Mouse (Mus musculus) embryonic facial prominence, embryonic 14.5 days (tissue): ENCODE results near the gene Yif1a. TPM values are rescaled to one million over a fixed set of nuclear protein-coding genes. Genes with fewer than 3 reads are reported as not detected.

Source experiments
- ATAC-seq: fragments of 200-750 bp; cut with Nextera tagmentation; 2 replicates; pipeline ENCODE4 v1.8.0; 2017; ENCODE audit warnings: low read depth, moderate number of reproducible peaks, moderate TSS enrichment
- DNase-seq: peaks from one replicate; pipeline ENCODE4 v3.0.0-alpha.2; 2015; ENCODE audit warnings: low spot score
- H3K27ac ChIP-seq: fragments of 300-500 bp; sonication (generic); replicated peaks from 2 replicates; pipeline ENCODE4 v1.5.1; 2014; ENCODE audit warnings: low read depth, mild to moderate bottlenecking, low read length, moderate library complexity
- H3K27me3 ChIP-seq: fragments of 300-500 bp; sonication (generic); replicated peaks from 2 replicates; pipeline ENCODE4 v1.6.1; 2014; ENCODE audit warnings: low read length; ENCODE audit not compliant: control insufficient read depth, insufficient read depth
- H3K36me3 ChIP-seq: fragments of 300-500 bp; sonication (generic); 2 replicates; pipeline ENCODE4 v1.6.1; 2014; ENCODE audit warnings: low read length, mixed read lengths; ENCODE audit not compliant: control insufficient read depth, insufficient read depth
- H3K4me1 ChIP-seq: fragments of 300-500 bp; sonication (generic); 2 replicates; pipeline ENCODE4 v1.6.1; 2014; ENCODE audit warnings: antibody characterized with exemption, low read length; ENCODE audit not compliant: control insufficient read depth, insufficient read depth
- H3K4me2 ChIP-seq: fragments of 300-500 bp; sonication (generic); 2 replicates; pipeline ENCODE4 v1.6.1; 2014; ENCODE audit warnings: low read depth, mild to moderate bottlenecking, low read length, moderate library complexity, mixed read lengths
- H3K4me3 ChIP-seq: fragments of 300-500 bp; sonication (generic); 2 replicates; pipeline ENCODE4 v1.5.1; 2014; ENCODE audit warnings: low read depth, mild to moderate bottlenecking, low read length
- H3K9ac ChIP-seq: fragments of 300-500 bp; sonication (generic); 2 replicates; pipeline ENCODE4 v1.6.1; 2014; ENCODE audit warnings: low read depth, mild to moderate bottlenecking, low read length, moderate library complexity, mixed read lengths
- H3K9me3 ChIP-seq: fragments of 300-500 bp; sonication (generic); 2 replicates; pipeline ENCODE4 v1.6.1; 2016; ENCODE audit warnings: low read length; ENCODE audit not compliant: control insufficient read depth
- WGBS: fragments of 180-500 bp; shearing (Covaris S2); extraction: QIAGEN DNeasy Blood & Tissue Kit; methylation state at CpG from one replicate; pipeline ENCODE4 v1.1.7; 2014; 5-methylcytosine and 5-hydroxymethylcytosine counted together
- polyA plus RNA-seq: library from polyadenylated mRNA; unstranded; fragments of >200 nt; fragmentation: Nextera tagmentation; extraction: Ambion mirVana; gene quantifications from 2 replicates; pipeline ENCODE4 v1.2.1, GENCODE M21; 2014

Yif1a gene
- polyA plus RNA-seq, 1 experiment from 2014 or later: 140 TPM

GRCm38 (mm10) chr19:5089324-5089723 lies 986 bp downstream of the Yif1a start:
- peak overlapping the region; percentile 77 for H3K4me3 ChIP-seq
- WGBS: 97% methylated on average over 4 of the region's 4 CpGs
- no peaks in the 10 kb centered on the region for H3K9me3 ChIP-seq
- peaks cover 22% of the 10 kb centered on the region for H3K27me3 ChIP-seq
- DNase-seq (no peak), ATAC-seq (no peak)
- H3K4me2 ChIP-seq: peak overlapping the region; percentile 85
- peak overlapping the region; percentile 78 for H3K9ac ChIP-seq
- peaks cover 46% of the 10 kb centered on the region for H3K36me3 ChIP-seq
- H3K27ac ChIP-seq: no peak overlapping the region
- H3K4me1 ChIP-seq: peaks cover 10% of the 10 kb centered on the region

- Histone ChIP-seq H3K9ac (no peak overlapping the region), H3K9me3 (no peaks in the 10 kb centered on the region), H3K27me3 (no peaks in the 10 kb centered on the region; the same call in 1 of the 2 replicates), H3K36me3 (peaks cover 46% of the 10 kb centered on the region), H3K4me2 (no peak overlapping the region), H3K4me1 (peaks cover 30% of the 10 kb centered on the region), H3K4me3 (no peak overlapping the region), H3K27ac (no peak overlapping the region)
- no peak for ATAC-seq
- WGBS: 85% methylated on average over 10 of the region's 10 CpGs
- DNase-seq: no peak
Measured at GRCm38 (mm10) chr19:5092083-5092482, 3.7 kb downstream of the Yif1a start.

- no peak for DNase-seq
- no peaks in the 10 kb centered on the region for H3K27me3 ChIP-seq
- no peak overlapping the region for H3K4me3 ChIP-seq
- no peak for ATAC-seq
- 71% methylated on average over 12 of the region's 12 CpGs for whole genome bisulfite sequencing
- H3K9me3 ChIP-seq: no peaks in the 10 kb centered on the region
- H3K4me2 ChIP-seq: peak overlapping the region; percentile 25; the same call in 1 of the 2 replicates
- H3K4me1 ChIP-seq: peaks cover 29% of the 10 kb centered on the region
- peak overlapping the region; percentile 32; the same call in 1 of the 2 replicates for H3K9ac ChIP-seq
- peaks cover 46% of the 10 kb centered on the region for H3K36me3 ChIP-seq
- no peak overlapping the region for H3K27ac ChIP-seq
Measured at GRCm38 (mm10) chr19:5093481-5094242, 5.3 kb downstream of the Yif1a start.

- no peak overlapping the region for H3K4me3 ChIP-seq
- no peaks in the 10 kb centered on the region for H3K27me3 ChIP-seq
- H3K4me1 ChIP-seq: peaks cover 31% of the 10 kb centered on the region
- DNase-seq: peak; percentile 95
- H3K4me2 ChIP-seq: peak overlapping the region; percentile 25; the same call in 1 of the 2 replicates
- H3K36me3 ChIP-seq: peaks cover 46% of the 10 kb centered on the region
- ATAC-seq: peak; percentile 74
- no peak overlapping the region; the same call in 1 of the 2 replicates for H3K27ac ChIP-seq
- peak overlapping the region; percentile 32; the same call in 1 of the 2 replicates for H3K9ac ChIP-seq
- 0% methylated on average over 21 of the region's 21 CpGs for WGBS
- no peaks in the 10 kb centered on the region for H3K9me3 ChIP-seq
Measured at GRCm38 (mm10) chr19:5094243-5094632, 5.9 kb downstream of the Yif1a start.

GRCm38 (mm10) chr19:5094746-5095417 lies 6.5 kb downstream of the Yif1a start:
- Histone ChIP-seq H3K4me1 (peaks cover 28% of the 10 kb centered on the region), H3K9ac (no peak overlapping the region), H3K4me3 (no peak overlapping the region), H3K9me3 (no peaks in the 10 kb centered on the region), H3K36me3 (peaks cover 46% of the 10 kb centered on the region), H3K4me2 (peak overlapping the region; percentile 25; the same call in 1 of the 2 replicates), H3K27me3 (no peaks in the 10 kb centered on the region), H3K27ac (no peak overlapping the region; the same call in 1 of the 2 replicates)
- WGBS: 42% methylated on average over 11 of the region's 11 CpGs
- ATAC-seq: peak; percentile 9; the same call in 1 of the 2 replicates
- DNase-seq: no peak

GRCm38 (mm10) chr19:5095887-5096474 lies 7.6 kb downstream of the Yif1a start:
- peaks cover 28% of the 10 kb centered on the region for H3K4me1 ChIP-seq
- WGBS: 8% methylated on average over 6 of the region's 9 CpGs
- no peak overlapping the region for H3K4me3 ChIP-seq
- no peak overlapping the region for H3K27ac ChIP-seq
- no peak overlapping the region for H3K9ac ChIP-seq
- peaks cover 46% of the 10 kb centered on the region for H3K36me3 ChIP-seq
- no peaks in the 10 kb centered on the region for H3K9me3 ChIP-seq
- peak overlapping the region; percentile 97 for H3K4me2 ChIP-seq
- DNase-seq: no peak
- no peaks in the 10 kb centered on the region for H3K27me3 ChIP-seq
- no peak for ATAC-seq

- no peaks in the 10 kb centered on the region for H3K9me3 ChIP-seq
- peaks cover 43% of the 10 kb centered on the region for H3K36me3 ChIP-seq
- peak overlapping the region; percentile 89 for H3K9ac ChIP-seq
- DNase-seq: no peak
- peak overlapping the region; percentile 97 for H3K4me2 ChIP-seq
- ATAC-seq: peak; percentile 9; the same call in 1 of the 2 replicates
- H3K27me3 ChIP-seq: no peaks in the 10 kb centered on the region
- 4% methylated on average over 15 of the region's 31 CpGs for WGBS
- peak overlapping the region; percentile 65; the same call in 1 of the 2 replicates for H3K27ac ChIP-seq
- peaks cover 28% of the 10 kb centered on the region for H3K4me1 ChIP-seq
- peak overlapping the region; percentile 73 for H3K4me3 ChIP-seq
Measured at GRCm38 (mm10) chr19:5097521-5098362, 9.4 kb downstream of the Yif1a start.
